Mouse (Mus musculus) heart, embryonic 11.5 days (tissue): ENCODE results near the gene Bbs4. TPM values are rescaled to one million over a fixed set of nuclear protein-coding genes. Genes with fewer than 3 reads are reported as not detected.

Experiments used
- ATAC-seq: fragments of 200-750 bp; cut with Nextera tagmentation; replicated peaks from 2 replicates; pipeline ENCODE4 v1.8.0; 2017; ENCODE audit warnings: moderate library complexity; ENCODE audit not compliant: insufficient number of reproducible peaks, low FRiP score, low TSS enrichment
- H3K27ac ChIP-seq: fragments of 300-500 bp; sonication (generic); 2 replicates; pipeline ENCODE4 v1.5.1; 2014; ENCODE audit warnings: mild to moderate bottlenecking, low read depth, low read length
- H3K27me3 ChIP-seq: fragments of 300-500 bp; sonication (generic); 2 replicates; pipeline ENCODE4 v1.6.1; 2014; ENCODE audit warnings: mild to moderate bottlenecking, low read length, mixed read lengths; ENCODE audit not compliant: control insufficient read depth, insufficient read depth
- H3K36me3 ChIP-seq: fragments of 300-500 bp; sonication (generic); 2 replicates; pipeline ENCODE4 v1.6.1; 2014; ENCODE audit warnings: mild to moderate bottlenecking, low read length, moderate library complexity, mixed read lengths; ENCODE audit not compliant: control insufficient read depth, insufficient read depth
- H3K4me1 ChIP-seq: fragments of 300-500 bp; sonication (generic); 2 replicates; pipeline ENCODE4 v1.6.1; 2014; ENCODE audit warnings: low read length; ENCODE audit not compliant: control insufficient read depth, insufficient read depth
- H3K4me2 ChIP-seq: fragments of 300-500 bp; sonication (generic); 2 replicates; pipeline ENCODE4 v1.6.1; 2014; ENCODE audit warnings: mild to moderate bottlenecking, moderate library complexity
- H3K4me3 ChIP-seq: fragments of 300-500 bp; sonication (generic); 2 replicates; pipeline ENCODE4 v1.5.1; 2014; ENCODE audit warnings: low read depth, low read length
- H3K9ac ChIP-seq: fragments of 300-500 bp; sonication (generic); 2 replicates; pipeline ENCODE4 v1.6.1; 2014; ENCODE audit warnings: mild to moderate bottlenecking, low read depth, low read length, moderate library complexity
- H3K9me3 ChIP-seq: fragments of 300-500 bp; sonication (generic); replicated peaks from 2 replicates; pipeline ENCODE4 v1.6.1; 2016; ENCODE audit warnings: low read length; ENCODE audit not compliant: control insufficient read depth
- WGBS: fragments of 180-500 bp; shearing (Covaris S2); extraction: QIAGEN DNeasy Blood & Tissue Kit; methylation state at CpG from one replicate; pipeline ENCODE4 v1.1.7; 2014; ENCODE audit not compliant: insufficient replicate concordance; 5-methylcytosine and 5-hydroxymethylcytosine counted together
- polyA plus RNA-seq: library from polyadenylated mRNA; unstranded; fragments of >200 nt; fragmentation: Nextera tagmentation; extraction: Ambion mirVana; gene quantifications from 2 replicates; pipeline ENCODE4 v1.2.1, GENCODE M21; 2014

Gene Bbs4
- polyA plus RNA-seq, 1 experiment from 2014 or later = 7.3 TPM

- no peaks in the 10 kb centered on the region for H3K9me3 ChIP-seq
- WGBS = 80% methylated on average over 2 of the region's 2 CpGs
- no peaks in the 10 kb centered on the region for H3K27me3 ChIP-seq
- no peak overlapping the region for H3K27ac ChIP-seq
- no peak overlapping the region for H3K4me3 ChIP-seq
- no peaks in the 10 kb centered on the region for H3K36me3 ChIP-seq
- peaks cover 2% of the 10 kb centered on the region; the same call in 1 of the 2 replicates for H3K4me1 ChIP-seq
- no peak overlapping the region for H3K4me2 ChIP-seq
- no peak for ATAC-seq
- H3K9ac ChIP-seq = no peak overlapping the region
These were observed 75.1 kb downstream of the Bbs4 start for GRCm38 (mm10) chr9:59278199-59278598.

DNA sequence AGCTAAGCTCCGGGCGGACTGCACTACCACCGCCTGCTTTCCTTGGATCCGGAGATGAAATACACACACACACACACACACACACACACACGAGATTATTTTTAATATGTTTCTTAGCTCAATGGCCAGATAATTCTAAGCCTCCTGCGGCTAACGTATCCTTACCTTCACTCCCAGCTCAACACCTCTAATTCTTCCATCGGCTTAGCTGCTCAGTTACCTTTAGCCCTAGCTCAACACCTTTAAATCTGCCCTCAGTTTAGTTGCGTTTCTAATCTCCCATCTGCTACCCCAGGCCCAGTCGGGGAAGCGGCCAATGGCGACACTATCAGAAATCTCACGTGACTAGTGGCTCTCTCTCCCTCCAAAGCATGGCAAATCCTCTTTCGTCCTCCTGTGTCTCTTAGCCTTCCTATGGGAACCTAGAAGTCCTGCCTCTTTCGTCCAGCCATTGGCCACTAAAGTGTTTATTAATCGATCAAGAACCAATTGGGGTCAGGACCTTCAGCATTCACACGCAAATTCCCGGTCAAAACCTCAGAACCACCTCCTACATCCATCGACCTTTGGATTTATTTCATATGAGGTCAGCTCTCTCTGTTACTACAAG lies 78.4 kb downstream of the Bbs4 start:
- Histone ChIP-seq H3K9ac (no peak overlapping the region), H3K4me2 (no peak overlapping the region), H3K27ac (no peak overlapping the region), H3K4me1 (0 out of 2 replicates have a peak, but pooled peaks cover 6% of the 10 kb centered on the region), H3K27me3 (no peaks in the 10 kb centered on the region), H3K36me3 (no peaks in the 10 kb centered on the region), H3K4me3 (no peak overlapping the region), H3K9me3 (no peaks in the 10 kb centered on the region)
- WGBS = 77% methylated on average over 19 of the region's 19 CpGs
- no peak for ATAC-seq

GRCm38 (mm10) chr9:59273199-59273598 lies 80.1 kb downstream of the Bbs4 start:
- Histone ChIP-seq H3K27ac (no peak overlapping the region), H3K4me1 (0 out of 2 replicates have a peak, but pooled peaks cover 6% of the 10 kb centered on the region), H3K27me3 (no peaks in the 10 kb centered on the region), H3K4me3 (no peak overlapping the region), H3K9ac (no peak overlapping the region), H3K36me3 (no peaks in the 10 kb centered on the region), H3K4me2 (no peak overlapping the region), H3K9me3 (no peaks in the 10 kb centered on the region)
- no peak for ATAC-seq

Other genes starting within 250 kb of the Bbs4 start
- gene Adpgk, start 62.0 kb downstream of the Bbs4 start, polyA plus RNA-seq = 29.5 and 29.6 TPM in 2 replicates
- 15.3 and 15.4 TPM in 2 replicates for gene Arih1, start 133.1 kb upstream of the Bbs4 start, polyA plus RNA-seq
- 67.1 and 76.9 TPM in 2 replicates for gene Hexa, start 186.0 kb upstream of the Bbs4 start, polyA plus RNA-seq
- gene Tmem202, start 186.3 kb upstream of the Bbs4 start, polyA plus RNA-seq = 0.39 and 0.41 TPM in 2 replicates
- 0.07 and 0.23 TPM in 2 replicates for gene Celf6, start 224.4 kb upstream of the Bbs4 start, polyA plus RNA-seq